Mouse (Mus musculus) stomach, embryonic 15.5 days (tissue): ENCODE results near the gene Plod1. TPM values are rescaled to one million over a fixed set of nuclear protein-coding genes. Genes with fewer than 3 reads are reported as not detected.

Source experiments
- ATAC-seq: fragments of 200-750 bp; cut with Nextera tagmentation; 2 replicates; pipeline ENCODE4 v1.8.0; 2017; ENCODE audit warnings: low read depth, moderate number of reproducible peaks, moderate TSS enrichment; ENCODE audit not compliant: insufficient read depth, low FRiP score
- H3K27ac ChIP-seq: fragments of 300-500 bp; sonication (generic); 2 replicates; pipeline ENCODE4 v1.5.1; 2015; ENCODE audit warnings: mild to moderate bottlenecking, inconsistent platforms
- H3K27me3 ChIP-seq: fragments of 300-500 bp; sonication (generic); replicated peaks from 2 replicates; pipeline ENCODE4 v1.6.1; 2015; ENCODE audit warnings: inconsistent platforms
- H3K36me3 ChIP-seq: fragments of 300-500 bp; sonication (generic); 2 replicates; pipeline ENCODE4 v1.6.1; 2015; ENCODE audit warnings: inconsistent platforms
- H3K4me1 ChIP-seq: fragments of 300-500 bp; sonication (generic); 2 replicates; pipeline ENCODE4 v1.6.1; 2015; ENCODE audit warnings: inconsistent platforms
- H3K4me2 ChIP-seq: fragments of 300-500 bp; sonication (generic); 2 replicates; pipeline ENCODE4 v1.6.1; 2015; ENCODE audit warnings: mild to moderate bottlenecking, inconsistent platforms
- H3K4me3 ChIP-seq: fragments of 300-500 bp; sonication (generic); replicated peaks from 2 replicates; pipeline ENCODE4 v1.5.1; 2015; ENCODE audit warnings: inconsistent platforms
- H3K9ac ChIP-seq: fragments of 300-500 bp; sonication (generic); 2 replicates; pipeline ENCODE4 v1.6.1; 2015; ENCODE audit warnings: inconsistent platforms
- H3K9me3 ChIP-seq: fragments of 300-500 bp; sonication (generic); 2 replicates; pipeline ENCODE4 v1.6.1; 2016; ENCODE audit warnings: inconsistent platforms
- WGBS: fragments of 180-500 bp; shearing (Covaris S2); methylation state at CpG from one replicate; pipeline ENCODE4 v1.1.7; 2015; 5-methylcytosine and 5-hydroxymethylcytosine counted together
- polyA plus RNA-seq: library from polyadenylated mRNA; unstranded; fragments of >200 nt; fragmentation: Nextera tagmentation; extraction: Ambion mirVana; gene quantifications from 2 replicates; pipeline ENCODE4 v1.2.1, GENCODE M21; 2015

The Plod1 gene
- polyA plus RNA-seq, 1 experiment from 2014 or later = 43.7 TPM

- Histone ChIP-seq H3K27me3 (no peaks in the 10 kb centered on the region), H3K4me3 (peak overlapping the region; percentile 77), H3K4me1 (peaks cover 29% of the 10 kb centered on the region), H3K9me3 (no peaks in the 10 kb centered on the region), H3K9ac (no peak overlapping the region), H3K4me2 (peak overlapping the region; percentile 93), H3K27ac (no peak overlapping the region), H3K36me3 (no peaks in the 10 kb centered on the region)
- 35% methylated on average over 3 of the region's 3 CpGs for WGBS
- ATAC-seq = no peak
These were observed 454 bp upstream of the Plod1 start for GRCm38 (mm10) chr4:147937021-147937420.

- H3K4me1 ChIP-seq = peaks cover 22% of the 10 kb centered on the region
- no peaks in the 10 kb centered on the region for H3K9me3 ChIP-seq
- H3K4me2 ChIP-seq = peak overlapping the region; percentile 93
- 0 out of 2 replicates have a peak overlapping the region, but pooled peaks have one; percentile 77 for H3K27ac ChIP-seq
- H3K36me3 ChIP-seq = no peaks in the 10 kb centered on the region; the same call in 1 of the 2 replicates
- WGBS = 17% methylated on average over 9 of the region's 9 CpGs
- peak overlapping the region; percentile 77 for H3K4me3 ChIP-seq
- H3K27me3 ChIP-seq = no peaks in the 10 kb centered on the region
- H3K9ac ChIP-seq = peak overlapping the region; percentile 73; the same call in 1 of the 2 replicates
- no peak for ATAC-seq
These were observed 663 bp downstream of the Plod1 start for GRCm38 (mm10) chr4:147935904-147936303.

GRCm38 (mm10) chr4:147934611-147935010 is 2.0 kb downstream of the Plod1 start:
- no peak overlapping the region for H3K9ac ChIP-seq
- H3K4me3 ChIP-seq = no peak overlapping the region
- ATAC-seq = no peak
- H3K4me2 ChIP-seq = no peak overlapping the region
- H3K36me3 ChIP-seq = no peaks in the 10 kb centered on the region; the same call in 1 of the 2 replicates
- WGBS = 77% methylated on average over 4 of the region's 4 CpGs
- H3K27ac ChIP-seq = no peak overlapping the region
- H3K27me3 ChIP-seq = no peaks in the 10 kb centered on the region
- peaks cover 22% of the 10 kb centered on the region for H3K4me1 ChIP-seq
- no peaks in the 10 kb centered on the region for H3K9me3 ChIP-seq

GRCm38 (mm10) chr4:147934134-147934533 is 2.4 kb downstream of the Plod1 start:
- Histone ChIP-seq H3K4me2 (no peak overlapping the region), H3K27me3 (no peaks in the 10 kb centered on the region), H3K9ac (no peak overlapping the region), H3K4me1 (peaks cover 22% of the 10 kb centered on the region), H3K36me3 (no peaks in the 10 kb centered on the region; the same call in 1 of the 2 replicates), H3K9me3 (no peaks in the 10 kb centered on the region), H3K27ac (no peak overlapping the region), H3K4me3 (no peak overlapping the region)
- no peak for ATAC-seq
- 50% methylated on average over 3 of the region's 3 CpGs for WGBS

- WGBS = 93% methylated on average over 14 of the region's 14 CpGs
These were observed 5.6 kb downstream of the Plod1 start for GRCm38 (mm10) chr4:147930946-147931345.

GRCm38 (mm10) chr4:147928540-147928939 is 8.0 kb downstream of the Plod1 start:
- 76% methylated on average over 7 of the region's 7 CpGs for WGBS
- ATAC-seq = no peak
- Histone ChIP-seq H3K4me2 (no peak overlapping the region), H3K27me3 (no peaks in the 10 kb centered on the region), H3K4me3 (no peak overlapping the region), H3K4me1 (no peaks in the 10 kb centered on the region), H3K27ac (no peak overlapping the region), H3K9me3 (no peaks in the 10 kb centered on the region), H3K9ac (no peak overlapping the region), H3K36me3 (no peaks in the 10 kb centered on the region; the same call in 1 of the 2 replicates)

More at GRCm38 (mm10) chr4:147930946-147931345, 5.6 kb downstream of the Plod1 start:
- no peak overlapping the region for H3K4me2 ChIP-seq
- H3K9ac ChIP-seq = no peak overlapping the region
- H3K36me3 ChIP-seq = no peaks in the 10 kb centered on the region; the same call in 1 of the 2 replicates
- H3K4me1 ChIP-seq = peaks cover 3% of the 10 kb centered on the region; the same call in 1 of the 2 replicates
- ATAC-seq = no peak
- H3K27ac ChIP-seq = no peak overlapping the region
- no peaks in the 10 kb centered on the region for H3K9me3 ChIP-seq
- no peak overlapping the region for H3K4me3 ChIP-seq
- H3K27me3 ChIP-seq = no peaks in the 10 kb centered on the region

- H3K4me3 ChIP-seq = no peak overlapping the region
- H3K9ac ChIP-seq = no peak overlapping the region
- ATAC-seq = no peak
- no peaks in the 10 kb centered on the region; the same call in 1 of the 2 replicates for H3K36me3 ChIP-seq
- no peak overlapping the region for H3K27ac ChIP-seq
- H3K9me3 ChIP-seq = no peaks in the 10 kb centered on the region
- no peaks in the 10 kb centered on the region for H3K4me1 ChIP-seq
- 23% methylated on average over 9 of the region's 9 CpGs for WGBS
- H3K27me3 ChIP-seq = no peaks in the 10 kb centered on the region
- H3K4me2 ChIP-seq = no peak overlapping the region
These were observed 8.4 kb downstream of the Plod1 start for GRCm38 (mm10) chr4:147928136-147928535.

- Histone ChIP-seq H3K4me3 (no peak overlapping the region), H3K27me3 (no peaks in the 10 kb centered on the region), H3K9me3 (no peaks in the 10 kb centered on the region), H3K4me2 (no peak overlapping the region), H3K9ac (no peak overlapping the region), H3K27ac (no peak overlapping the region), H3K4me1 (no peaks in the 10 kb centered on the region), H3K36me3 (no peaks in the 10 kb centered on the region; the same call in 1 of the 2 replicates)
- ATAC-seq = no peak
- 41% methylated on average over 8 of the region's 8 CpGs for WGBS
These were observed 8.9 kb downstream of the Plod1 start for GRCm38 (mm10) chr4:147927705-147928104.

GRCm38 (mm10) chr4:147922341-147922740 is 14.2 kb downstream of the Plod1 start:
- no peak overlapping the region for H3K4me2 ChIP-seq
- no peak overlapping the region for H3K4me3 ChIP-seq
- no peaks in the 10 kb centered on the region for H3K27me3 ChIP-seq
- H3K9me3 ChIP-seq = no peaks in the 10 kb centered on the region
- no peaks in the 10 kb centered on the region for H3K4me1 ChIP-seq
- no peak overlapping the region for H3K9ac ChIP-seq
- H3K27ac ChIP-seq = no peak overlapping the region
- no peak for ATAC-seq
- WGBS = 75% methylated on average over 11 of the region's 11 CpGs
- no peaks in the 10 kb centered on the region for H3K36me3 ChIP-seq

- no peaks in the 10 kb centered on the region for H3K4me1 ChIP-seq
- no peak overlapping the region for H3K27ac ChIP-seq
- no peak overlapping the region for H3K4me2 ChIP-seq
- no peak overlapping the region for H3K4me3 ChIP-seq
- no peaks in the 10 kb centered on the region for H3K27me3 ChIP-seq
- 50% methylated on average over 10 of the region's 10 CpGs for WGBS
- no peak overlapping the region for H3K9ac ChIP-seq
- no peak for ATAC-seq
- H3K9me3 ChIP-seq = no peaks in the 10 kb centered on the region
- H3K36me3 ChIP-seq = no peaks in the 10 kb centered on the region
These were observed 15.6 kb downstream of the Plod1 start for GRCm38 (mm10) chr4:147920973-147921372.

GRCm38 (mm10) chr4:147918459-147919121 is 18.0 kb downstream of the Plod1 start:
- Histone ChIP-seq H3K9me3 (no peaks in the 10 kb centered on the region), H3K36me3 (peaks cover 4% of the 10 kb centered on the region; the same call in 1 of the 2 replicates), H3K4me2 (no peak overlapping the region), H3K27me3 (no peaks in the 10 kb centered on the region), H3K9ac (no peak overlapping the region), H3K4me1 (no peaks in the 10 kb centered on the region), H3K27ac (no peak overlapping the region), H3K4me3 (no peak overlapping the region)
- ATAC-seq = peak; percentile 30; the same call in 1 of the 2 replicates
- WGBS = 56% methylated on average over 7 of the region's 7 CpGs

GRCm38 (mm10) chr4:147909486-147909885 is 27.1 kb downstream of the Plod1 start:
- 0 out of 2 replicates have a peak, but pooled peaks cover 3% of the 10 kb centered on the region for H3K36me3 ChIP-seq
- 86% methylated on average over 5 of the region's 5 CpGs for WGBS

More at GRCm38 (mm10) chr4:147909486-147909885, 27.1 kb downstream of the Plod1 start:
- Histone ChIP-seq H3K27ac (no peak overlapping the region), H3K9ac (no peak overlapping the region), H3K9me3 (no peaks in the 10 kb centered on the region), H3K4me3 (no peak overlapping the region), H3K27me3 (no peaks in the 10 kb centered on the region), H3K4me1 (peaks cover 3% of the 10 kb centered on the region; the same call in 1 of the 2 replicates), H3K4me2 (no peak overlapping the region)
- ATAC-seq = no peak
